Mouse (Mus musculus): ENCODE data around the gene Specc1. TPM values are rescaled to one million over a fixed set of nuclear protein-coding genes. Genes with fewer than 3 reads are reported as not detected.
A peak's percentile ranks its signal among the peaks of the same experiment; 100 is the strongest.

The Specc1 gene
- total RNA-seq, 4 experiments from 2014 or later = 65.3 to 75.0 (median 70.4) TPM

DNA sequence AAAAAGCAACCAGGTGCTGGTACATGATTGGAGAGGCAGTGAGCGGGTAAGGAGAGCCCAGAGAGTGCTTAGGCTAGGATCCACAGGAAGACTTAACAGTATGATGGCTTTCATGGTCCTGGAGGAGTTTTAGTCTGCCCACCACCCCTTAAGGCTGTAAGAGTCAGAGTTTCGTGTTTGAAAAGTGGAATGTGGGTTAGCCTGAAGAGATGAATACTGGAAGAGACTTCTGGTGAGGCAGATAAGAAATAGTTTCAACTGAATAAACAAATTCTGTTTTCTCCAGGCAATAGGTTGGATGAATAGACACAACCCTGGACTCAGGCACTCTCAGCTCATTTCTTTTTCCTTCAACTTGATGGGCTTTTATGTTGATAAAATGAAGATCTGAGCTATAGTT, 130.1 kb downstream of the Specc1 start:
- DNase-seq (ENCODE audit: low spot score in 2 of 2) = no peak

DNA sequence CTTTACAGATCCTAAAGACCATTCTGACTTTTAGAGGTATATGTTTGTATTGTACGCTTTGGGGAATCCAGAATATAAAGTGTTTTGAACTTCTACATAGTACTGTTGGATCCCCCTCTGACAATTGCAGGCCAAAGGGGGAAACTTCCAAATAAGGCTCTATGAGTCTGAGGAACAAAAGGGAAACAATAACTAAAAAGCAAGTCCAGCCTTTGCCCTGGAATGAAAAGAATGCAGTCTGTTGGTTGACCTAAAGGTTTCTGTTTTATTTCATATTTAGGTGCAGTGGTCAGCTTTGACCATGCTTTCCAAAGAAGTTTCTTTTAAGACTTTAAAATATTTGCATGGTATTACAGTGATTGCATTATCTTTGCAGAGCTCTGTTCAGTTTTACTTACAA, 130.5 kb downstream of the Specc1 start:
- DNase-seq (ENCODE audit: low spot score in 2 of 2) = no peak

GRCm38 (mm10) chr11:62088651-62089050, 132.1 kb downstream of the Specc1 start:
- no peak for DNase-seq (ENCODE audit: low spot score in 2 of 2)

DNA sequence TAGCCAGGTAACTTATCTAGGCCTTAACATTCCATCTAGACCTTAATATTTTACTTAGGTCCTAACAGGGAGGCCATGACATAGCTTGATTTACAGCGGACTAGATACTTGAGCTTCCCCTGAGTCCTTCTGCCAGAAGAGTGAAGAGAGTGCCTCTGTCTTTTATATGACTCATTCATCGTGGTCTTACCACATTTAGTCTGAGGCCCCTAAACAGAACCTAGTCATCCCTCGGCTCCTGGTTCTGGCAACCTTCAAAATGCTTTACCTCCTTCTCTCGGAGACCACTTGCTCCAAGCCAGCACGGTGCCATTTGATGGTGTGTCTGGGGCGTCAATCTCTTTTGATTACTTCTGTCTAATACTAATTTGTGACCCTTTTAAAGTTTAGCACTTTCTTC, 133.8 kb downstream of the Specc1 start:
- no peak for DNase-seq (ENCODE audit: low spot score in 2 of 2)

DNA sequence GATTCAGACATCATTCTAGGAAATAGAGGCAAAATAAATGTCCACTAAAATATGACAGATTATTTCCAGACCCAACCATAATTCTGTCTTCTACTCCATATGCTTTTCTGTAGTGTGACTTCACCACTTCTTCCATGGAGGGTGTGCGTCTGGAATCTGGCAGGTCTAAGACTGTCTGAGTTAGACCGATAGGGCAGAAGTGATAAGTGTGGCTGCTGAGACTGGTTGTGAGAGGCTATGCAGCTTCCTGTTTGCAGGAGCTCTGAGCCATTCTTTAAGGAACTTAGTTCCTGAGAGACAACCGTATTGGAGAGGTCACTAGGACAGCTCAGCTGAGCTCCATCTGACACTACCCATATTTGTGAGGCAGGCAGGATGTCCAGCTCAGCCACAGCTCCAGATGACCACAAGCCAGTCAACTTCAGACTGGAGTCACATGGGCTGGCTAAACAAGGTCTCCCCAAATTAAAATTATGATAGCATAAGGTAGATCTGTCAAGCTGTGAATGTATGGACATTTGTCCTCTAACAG, 146.9 kb downstream of the Specc1 start:
- DNase-seq (ENCODE audit: low spot score in 2 of 2) = no peak

DNA sequence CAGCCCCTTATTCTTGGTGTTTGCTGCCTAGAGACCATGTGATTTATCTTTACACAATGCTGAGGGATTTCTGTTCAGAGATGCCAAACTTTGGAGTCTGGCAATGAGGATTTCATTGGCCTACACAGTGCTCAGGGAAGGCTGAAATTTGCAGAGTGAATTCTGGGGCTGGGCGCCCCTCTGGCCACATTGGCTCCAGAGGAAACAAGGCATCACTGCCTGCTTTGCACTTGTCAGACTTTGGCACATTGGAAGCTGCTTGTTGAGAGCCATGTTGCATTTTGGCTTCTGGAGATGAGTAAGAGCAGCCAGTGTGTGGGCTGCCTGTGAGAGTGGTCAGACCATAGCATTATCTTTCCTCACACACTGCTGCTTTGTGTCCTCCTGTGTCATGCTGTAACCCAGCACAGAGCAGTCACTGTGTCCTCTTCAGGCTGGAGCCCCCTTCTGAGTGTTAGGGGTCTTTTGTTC, 149.9 kb downstream of the Specc1 start:
- DNase-seq (ENCODE audit: low spot score in 2 of 2) = peak in 1 of 2 experiments; percentile 74

DNA sequence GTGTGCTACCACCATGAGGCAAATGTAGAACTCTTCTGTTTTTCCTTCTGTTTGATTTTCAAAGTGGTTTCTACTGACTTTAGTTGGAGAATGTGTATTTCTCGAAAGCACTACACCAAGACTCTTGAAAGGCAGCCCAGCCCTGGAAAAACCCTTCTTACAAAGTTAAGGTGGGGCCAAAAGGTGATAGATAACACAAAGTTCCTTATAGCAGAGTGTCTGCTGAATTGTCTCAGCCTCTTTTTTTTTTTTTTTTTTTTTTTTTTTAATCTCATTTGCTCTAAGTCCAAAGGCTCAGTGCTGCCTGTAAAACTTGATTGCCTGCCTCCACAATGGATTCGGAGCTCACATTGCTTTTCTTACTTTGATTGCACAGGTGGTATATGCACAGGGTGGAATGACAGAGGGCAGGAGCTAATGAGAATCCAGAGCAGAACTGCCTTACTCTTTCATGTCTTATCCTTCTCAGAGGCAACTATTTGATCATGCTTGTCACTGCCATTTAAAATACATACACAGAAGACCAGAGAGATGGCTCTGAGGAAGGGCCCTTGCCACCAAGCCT, 150.8 kb downstream of the Specc1 start:
- no peak for DNase-seq (ENCODE audit: low spot score in 2 of 2)

GRCm38 (mm10) chr11:62118561-62118960, 162.0 kb downstream of the Specc1 start:
- no peak for DNase-seq (ENCODE audit: low spot score in 2 of 2)

DNA sequence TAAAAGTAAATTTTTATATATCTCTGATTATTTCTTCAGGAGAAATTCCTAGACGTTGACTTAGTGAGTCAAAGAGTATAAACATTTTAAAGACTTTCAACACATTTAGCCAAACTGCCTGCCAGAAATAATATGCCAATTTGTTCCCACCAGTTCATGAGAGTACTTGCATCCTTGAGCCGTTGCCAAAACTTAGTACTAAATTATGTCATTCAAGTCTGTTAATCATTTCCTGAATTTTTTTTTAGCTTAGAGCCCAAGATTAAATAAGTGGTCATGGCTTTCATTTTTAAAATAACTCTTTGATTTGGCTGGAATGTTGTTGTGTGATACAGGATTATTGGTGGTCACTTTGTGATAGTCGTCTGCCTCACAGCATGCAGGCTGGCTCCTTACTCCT, 163.3 kb downstream of the Specc1 start:
- DNase-seq (ENCODE audit: low spot score in 2 of 2) = no peak

- DNase-seq (ENCODE audit: low spot score in 2 of 2) = no peak
Observed at GRCm38 (mm10) chr11:62121365-62121764, 164.8 kb downstream of the Specc1 start.

DNA sequence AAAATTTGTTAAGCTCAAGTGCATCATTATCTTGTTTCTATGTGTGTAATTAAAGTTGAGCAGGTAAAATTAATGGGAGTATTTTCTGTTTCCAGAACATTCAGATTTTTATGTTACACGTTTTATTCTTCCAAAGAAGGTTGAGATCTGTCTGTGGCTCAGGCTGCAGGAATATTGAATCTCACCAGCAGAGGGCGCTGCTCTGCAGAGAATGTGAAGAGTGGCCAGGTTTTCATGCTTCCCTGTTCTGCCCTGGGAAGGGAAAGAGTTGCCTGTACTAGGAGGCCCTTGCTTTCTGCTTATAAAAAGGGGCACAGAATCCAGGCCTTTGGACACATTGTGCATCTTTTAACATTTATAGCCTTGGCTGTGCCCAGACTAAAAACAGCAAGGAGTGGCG, 171.1 kb downstream of the Specc1 start:
- peak; percentile 22 to 74 for DNase-seq (ENCODE audit: low spot score in 2 of 2)

DNA sequence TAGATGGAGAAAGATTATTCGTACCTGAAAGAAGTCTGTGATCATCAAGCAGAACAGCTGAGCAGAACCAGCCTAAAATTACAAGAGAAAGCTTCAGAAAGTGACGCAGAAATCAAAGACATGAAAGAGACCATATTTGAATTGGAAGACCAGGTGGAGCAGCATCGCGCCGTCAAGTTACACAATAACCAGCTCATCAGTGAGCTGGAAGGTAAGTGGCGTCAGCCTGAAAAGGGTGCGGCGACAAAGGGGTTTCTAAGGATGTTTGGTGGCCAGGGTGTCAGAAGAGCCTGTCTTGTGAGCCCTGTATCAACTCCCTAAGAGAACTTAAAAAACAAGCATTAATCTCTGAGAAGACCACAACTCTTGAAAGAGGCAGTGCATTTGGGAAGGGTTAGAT, 171.6 kb downstream of the Specc1 start:
- no peak for DNase-seq (ENCODE audit: low spot score in 2 of 2)

DNA sequence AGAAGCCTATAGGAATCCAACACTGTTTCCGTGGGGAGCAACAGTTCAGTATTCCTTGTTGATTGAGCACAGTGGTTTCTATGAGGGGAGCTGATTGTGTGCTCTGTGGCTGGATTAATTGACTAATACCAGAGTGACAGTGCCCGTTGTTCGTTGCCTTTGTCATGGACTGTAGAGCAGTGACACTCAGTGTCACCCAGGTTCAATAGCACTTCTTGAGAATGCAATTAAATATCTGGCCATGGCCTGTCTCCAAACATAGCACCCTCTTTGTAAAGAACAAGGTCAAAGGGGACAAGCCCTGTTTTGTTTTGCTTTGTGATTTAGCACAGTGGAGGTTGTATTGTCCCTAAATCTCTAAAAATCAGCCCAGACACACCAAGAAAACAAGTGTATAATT, 173.6 kb downstream of the Specc1 start:
- DNase-seq (ENCODE audit: low spot score in 2 of 2) = no peak

DNA sequence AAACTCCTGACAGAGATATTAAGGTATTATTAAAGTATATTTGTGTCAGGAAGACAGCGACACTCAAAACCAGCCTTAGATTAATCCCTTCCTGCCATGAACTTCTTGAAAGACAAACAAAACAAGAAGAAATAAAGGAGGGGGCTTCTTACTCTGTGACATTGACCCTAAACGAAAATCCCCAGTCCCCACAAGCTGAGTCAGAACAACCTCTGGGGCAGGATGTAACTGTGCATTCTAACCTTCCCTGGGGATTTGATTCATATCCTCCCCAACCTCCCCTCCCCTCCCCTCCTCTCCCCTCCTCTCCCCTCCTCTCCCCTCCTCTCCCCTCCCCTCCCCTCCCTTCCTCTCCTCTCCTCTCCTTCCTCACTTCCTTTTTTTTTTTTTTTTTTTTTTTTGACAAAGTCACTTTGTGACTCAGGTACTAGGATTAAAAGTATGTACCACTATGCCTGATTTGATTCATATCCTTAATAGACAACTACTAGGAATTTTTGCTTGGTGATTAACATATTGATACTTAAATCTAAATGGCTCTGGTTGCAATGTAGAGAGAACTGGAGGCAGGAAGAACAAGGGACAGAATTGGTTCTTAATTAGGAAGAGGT, 174.2 kb downstream of the Specc1 start:
- no peak for DNase-seq (ENCODE audit: low spot score in 2 of 2)

DNA sequence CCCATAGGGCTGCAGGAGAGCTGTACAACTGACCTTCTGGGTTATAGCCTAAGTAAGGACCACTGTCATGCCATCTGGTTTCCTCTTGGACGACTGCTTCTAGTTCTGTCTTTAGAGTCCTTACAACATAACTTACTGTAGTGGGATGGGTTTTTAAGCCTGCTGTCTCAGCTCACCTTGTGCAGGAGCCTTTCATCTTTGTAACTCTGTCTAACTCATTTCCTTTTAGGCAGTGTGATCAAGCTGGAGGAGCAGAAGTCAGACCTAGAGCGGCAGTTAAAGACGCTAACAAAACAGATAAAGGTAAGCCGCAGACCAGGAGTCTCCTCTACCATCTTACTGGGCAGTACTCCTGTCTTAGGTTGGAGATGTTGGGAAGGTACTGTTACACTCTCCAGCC, 175.0 kb downstream of the Specc1 start:
- no peak for DNase-seq (ENCODE audit: low spot score in 2 of 2)

GRCm38 (mm10) chr11:62134191-62134590, 177.6 kb downstream of the Specc1 start:
- no peak for DNase-seq (ENCODE audit: low spot score in 2 of 2)

- DNase-seq (ENCODE audit: low spot score in 2 of 2) = no peak
Observed at GRCm38 (mm10) chr11:62145216-62146110, 188.9 kb downstream of the Specc1 start.

DNA sequence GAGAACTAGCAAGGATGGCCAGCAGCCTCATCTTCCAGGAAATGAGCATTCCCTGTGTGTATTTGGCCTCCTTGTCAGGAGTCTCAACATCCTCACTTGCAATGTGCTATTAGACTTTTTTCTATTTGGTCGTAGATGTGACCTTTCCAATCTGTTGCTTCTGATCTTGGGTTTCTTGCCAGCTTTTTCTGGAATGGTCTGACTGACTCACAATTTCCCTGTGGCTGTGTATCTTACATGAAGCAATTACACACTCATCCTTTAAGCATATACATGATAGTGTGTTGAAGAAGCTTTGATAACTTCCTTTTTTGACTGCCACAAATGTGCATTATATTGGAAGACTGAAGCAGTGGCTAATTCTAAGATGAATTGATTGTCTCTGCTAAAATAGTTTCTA, 190.1 kb downstream of the Specc1 start:
- DNase-seq (ENCODE audit: low spot score in 2 of 2) = no peak

- no peak for DNase-seq (ENCODE audit: low spot score in 2 of 2)
Observed at GRCm38 (mm10) chr11:62148026-62148425, 191.5 kb downstream of the Specc1 start.

DNA sequence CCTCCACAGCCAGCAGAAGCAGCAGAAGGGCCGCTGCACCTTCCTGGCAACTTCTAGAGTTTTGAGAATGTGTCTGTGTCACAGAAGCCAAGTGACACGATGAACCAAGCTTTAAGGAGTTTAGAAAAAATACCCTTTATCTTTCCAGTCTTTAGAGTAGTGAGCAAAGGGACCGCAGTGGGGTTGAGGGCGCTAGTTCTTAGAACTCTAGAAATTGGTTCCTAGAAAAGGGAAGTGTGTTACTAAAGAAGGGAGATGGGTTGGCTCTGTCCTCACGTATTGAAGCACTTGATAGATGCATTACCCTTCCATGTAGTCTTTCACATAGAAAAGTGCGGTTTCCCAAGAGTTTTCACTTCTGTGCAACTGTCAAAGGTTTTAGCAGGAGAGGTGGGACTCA, 191.9 kb downstream of the Specc1 start:
- DNase-seq (ENCODE audit: low spot score in 2 of 2) = no peak

GRCm38 (mm10) chr11:62153057-62153456, 196.5 kb downstream of the Specc1 start:
- DNase-seq (ENCODE audit: low spot score in 2 of 2) = no peak

- DNase-seq (ENCODE audit: low spot score in 2 of 2) = no peak
Observed at GRCm38 (mm10) chr11:62159803-62160202, 203.2 kb downstream of the Specc1 start.
